Mouse (Mus musculus) frontal cortex, postnatal 10 days (tissue): Measurements from ENCODE around the gene Sppl3.

Experiments used
- DNase-seq, 2 experiments: peaks; one replicate each; pipeline ENCODE4 v3.0.0; 2022; ENCODE audit warnings: low spot score in 2 of 2, mixed read lengths in 1 of 2

Sppl3 gene

GRCm38 (mm10) chr5:115037099-115037498, 26.2 kb downstream of the Sppl3 start:
- DNase-seq: no peak

GRCm38 (mm10) chr5:115040756-115041155, 29.8 kb downstream of the Sppl3 start:
- DNase-seq: no peak

- DNase-seq: no peak
These were observed 32.7 kb downstream of the Sppl3 start for GRCm38 (mm10) chr5:115043626-115044025.

DNA sequence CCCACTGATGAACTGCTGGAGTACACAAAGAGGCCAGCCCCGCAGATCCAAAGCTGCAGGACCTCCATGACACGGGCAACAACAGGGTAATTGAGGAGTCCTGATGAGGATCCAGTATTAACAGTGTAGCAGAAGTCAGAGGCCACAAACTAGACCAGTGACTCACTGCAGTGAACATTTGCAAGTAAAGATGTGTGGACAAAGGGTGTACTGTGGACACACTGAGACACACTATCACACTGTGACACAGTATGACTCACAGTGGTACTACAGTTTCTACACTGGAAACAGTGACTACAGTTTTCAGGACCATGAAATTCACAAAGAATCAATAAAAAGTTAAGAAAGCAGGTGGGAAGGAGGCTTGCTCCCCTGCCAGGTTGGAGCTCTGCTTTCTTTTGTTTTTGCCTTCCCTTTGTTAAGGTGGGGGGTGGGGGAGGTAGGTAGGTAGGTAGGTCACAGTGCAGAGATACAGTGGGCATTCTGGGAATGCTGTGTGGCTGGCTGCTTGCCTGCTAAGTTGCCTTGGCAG, 34.3 kb downstream of the Sppl3 start:
- no peak for DNase-seq

- no peak for DNase-seq
These were observed 38.8 kb downstream of the Sppl3 start for GRCm38 (mm10) chr5:115049692-115050091.

DNA sequence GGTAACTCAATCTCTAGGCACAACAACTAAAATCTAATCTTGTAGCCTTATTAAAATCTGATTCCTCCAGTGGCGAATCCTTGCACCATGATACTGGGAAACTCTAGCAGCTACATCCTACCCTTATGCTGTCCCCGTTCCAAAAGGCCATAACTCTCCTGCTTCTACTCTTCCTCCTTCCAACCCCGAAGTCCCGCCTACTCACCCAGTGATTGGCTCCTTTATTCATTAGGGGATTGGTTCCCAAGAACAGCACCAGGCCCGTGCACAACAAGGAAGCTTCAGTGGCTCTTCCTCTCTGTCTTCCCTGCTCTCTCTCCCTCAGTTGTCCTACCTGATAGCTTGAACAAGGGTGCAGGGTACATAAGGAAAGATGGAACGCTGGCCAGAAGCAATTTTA, 39.8 kb downstream of the Sppl3 start:
- no peak for DNase-seq

GRCm38 (mm10) chr5:115052546-115052945, 41.6 kb downstream of the Sppl3 start:
- DNase-seq: no peak

GRCm38 (mm10) chr5:115053791-115054396, 43.0 kb downstream of the Sppl3 start:
- DNase-seq: no peak

GRCm38 (mm10) chr5:115055418-115055817, 44.5 kb downstream of the Sppl3 start:
- no peak for DNase-seq

GRCm38 (mm10) chr5:115057153-115057552, 46.2 kb downstream of the Sppl3 start:
- no peak for DNase-seq

- DNase-seq: no peak
These were observed 47.8 kb downstream of the Sppl3 start for GRCm38 (mm10) chr5:115058584-115059297.

GRCm38 (mm10) chr5:115060067-115060695, 49.2 kb downstream of the Sppl3 start:
- no peak for DNase-seq

GRCm38 (mm10) chr5:115060977-115061376, 50.0 kb downstream of the Sppl3 start:
- DNase-seq: no peak

GRCm38 (mm10) chr5:115062566-115062965, 51.6 kb downstream of the Sppl3 start:
- DNase-seq: no peak

DNA sequence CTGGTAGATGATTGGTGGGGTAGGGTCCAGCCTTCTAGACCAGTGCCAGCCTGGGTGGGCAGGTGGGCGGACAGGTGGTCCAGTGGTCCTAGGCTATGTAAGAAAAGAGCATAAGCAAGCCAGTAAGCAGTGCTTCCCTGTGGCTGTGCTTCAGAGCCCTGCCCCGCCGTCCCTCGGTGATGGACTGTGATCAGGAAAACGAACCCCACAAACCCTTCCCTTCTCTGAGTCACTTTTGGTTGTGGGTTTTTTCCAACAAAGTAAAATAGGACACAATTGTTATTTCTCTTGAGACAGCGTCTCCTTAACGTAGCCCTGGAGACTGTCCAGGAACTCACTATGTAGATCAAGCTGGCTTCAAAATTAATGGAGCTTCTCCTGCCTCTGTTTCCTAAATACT, 52.5 kb downstream of the Sppl3 start:
- DNase-seq: no peak

- no peak for DNase-seq
These were observed 55.3 kb downstream of the Sppl3 start for GRCm38 (mm10) chr5:115066245-115066644.

DNA sequence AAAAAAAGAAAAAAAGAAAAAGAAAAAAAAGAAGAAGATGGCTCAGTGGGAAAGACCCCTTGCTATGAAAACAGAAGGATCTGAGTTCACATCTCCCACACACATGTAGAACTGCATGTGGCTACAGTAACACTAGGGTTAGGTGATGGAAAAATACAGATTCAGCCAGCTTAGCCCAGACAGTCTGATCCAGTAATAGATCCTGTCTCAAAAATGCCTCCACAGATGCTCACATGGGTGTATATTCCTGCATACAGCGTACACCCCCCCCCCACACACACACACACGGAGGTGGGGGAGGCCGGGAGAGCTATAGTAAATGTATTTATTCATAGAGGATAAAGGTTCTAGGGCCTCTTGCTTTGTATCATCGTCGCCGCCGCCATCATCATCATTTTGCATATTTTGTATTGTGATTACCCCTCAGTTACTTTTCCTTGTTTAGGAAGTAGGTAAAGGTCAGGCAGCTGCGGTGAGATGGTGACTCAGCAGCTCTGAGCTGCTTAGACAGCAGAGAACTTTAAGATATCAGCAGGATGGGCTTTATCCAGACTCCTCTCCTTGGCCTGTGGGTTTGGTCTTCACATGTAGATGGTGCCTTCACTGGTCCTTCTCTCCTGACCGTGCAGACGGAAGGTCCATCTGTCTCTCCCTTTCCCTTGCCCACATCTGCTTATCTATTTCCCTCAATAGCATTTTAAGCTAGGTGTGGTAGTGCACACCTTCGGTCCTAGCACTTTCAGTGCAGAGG, 57.9 kb downstream of the Sppl3 start:
- no peak for DNase-seq

DNA sequence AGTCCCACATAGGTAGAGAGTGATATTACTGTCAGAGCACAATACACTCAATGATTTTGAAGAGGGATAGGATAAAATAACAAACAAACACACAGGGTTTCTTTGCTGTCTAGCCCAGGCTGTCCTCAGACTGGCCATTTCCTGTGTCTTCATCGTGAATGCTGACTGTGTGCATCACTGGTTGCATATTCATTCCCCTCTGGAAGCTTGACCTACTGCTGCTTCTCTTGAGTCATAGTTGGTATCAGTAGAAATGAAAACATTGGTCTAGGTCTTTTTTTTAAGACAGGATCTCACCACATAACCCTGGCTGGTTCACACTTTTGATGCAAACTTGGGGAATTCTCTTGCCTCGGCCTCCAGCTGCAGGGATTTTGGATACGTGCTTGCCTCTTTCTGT, 58.7 kb downstream of the Sppl3 start:
- no peak for DNase-seq

GRCm38 (mm10) chr5:115070457-115070856, 59.5 kb downstream of the Sppl3 start:
- DNase-seq: no peak

- no peak for DNase-seq
These were observed 60.4 kb downstream of the Sppl3 start for GRCm38 (mm10) chr5:115071096-115071901.

DNA sequence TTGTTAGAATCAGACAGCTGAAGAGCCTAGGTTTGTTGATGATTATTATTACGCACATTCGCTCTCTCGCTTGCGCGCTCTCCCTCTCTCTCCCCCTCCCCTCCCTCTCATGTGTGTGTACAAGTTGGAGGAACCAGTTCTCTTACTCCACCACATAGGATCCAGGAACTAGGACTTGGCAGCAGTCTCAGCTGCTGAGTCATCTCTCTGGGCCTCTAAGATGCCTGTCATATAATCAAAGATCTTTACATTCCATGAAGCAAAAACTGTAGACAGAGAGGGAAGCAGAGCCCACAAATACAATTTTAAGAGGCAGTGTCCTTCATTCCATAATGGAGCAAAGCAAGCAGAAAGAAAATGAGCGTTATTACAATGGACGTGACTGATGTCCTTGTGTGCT, 61.2 kb downstream of the Sppl3 start:
- no peak for DNase-seq
